Mouse (Mus musculus) MEL (cell line): ENCODE data around the gene Cdh23.

Experiments used
- CTCF ChIP-seq, 3 experiments: IDR thresholded peaks in 2 of 3; conservative IDR thresholded peaks in 1 of 3; 2 replicates each; pipeline ENCODE4 v1.5.1; 2011 to 2012; ENCODE audit warnings: low read length in 3 of 3, low read depth in 2 of 3, mild to moderate bottlenecking in 2 of 3, improper control_type of control experiment in 1 of 3, inconsistent platforms in 1 of 3, mixed read lengths in 1 of 3, moderate library complexity in 1 of 3; ENCODE audit not compliant: control insufficient read depth in 1 of 3, insufficient read depth in 1 of 3, poor library complexity in 1 of 3, severe bottlenecking in 1 of 3
- EP300 ChIP-seq, 2 experiments: IDR thresholded peaks; 2 replicates each; pipeline ENCODE4 v1.6.1; 2011; ENCODE audit warnings: improper control_type of control experiment in 2 of 2, low read length in 2 of 2, low read depth in 1 of 2, mild to moderate bottlenecking in 1 of 2
- MAX ChIP-seq: IDR thresholded peaks from 2 replicates; pipeline ENCODE4 v1.6.1; 2011; ENCODE audit warnings: low read length, improper control_type of control experiment
- MXI1 ChIP-seq: IDR thresholded peaks from 2 replicates; pipeline ENCODE4 v1.6.1; 2011; ENCODE audit warnings: mild to moderate bottlenecking, low read depth, low read length, improper control_type of control experiment
- USF2 ChIP-seq, 2 experiments: IDR thresholded peaks; 2 replicates each; pipeline ENCODE4 v1.6.1; 2011 to 2012; ENCODE audit warnings: improper control_type of control experiment in 2 of 2, low read length in 2 of 2, borderline replicate concordance in 1 of 2, inconsistent platforms in 1 of 2, low read depth in 1 of 2, mild to moderate bottlenecking in 1 of 2; ENCODE audit not compliant: insufficient read depth in 1 of 2

DNA sequence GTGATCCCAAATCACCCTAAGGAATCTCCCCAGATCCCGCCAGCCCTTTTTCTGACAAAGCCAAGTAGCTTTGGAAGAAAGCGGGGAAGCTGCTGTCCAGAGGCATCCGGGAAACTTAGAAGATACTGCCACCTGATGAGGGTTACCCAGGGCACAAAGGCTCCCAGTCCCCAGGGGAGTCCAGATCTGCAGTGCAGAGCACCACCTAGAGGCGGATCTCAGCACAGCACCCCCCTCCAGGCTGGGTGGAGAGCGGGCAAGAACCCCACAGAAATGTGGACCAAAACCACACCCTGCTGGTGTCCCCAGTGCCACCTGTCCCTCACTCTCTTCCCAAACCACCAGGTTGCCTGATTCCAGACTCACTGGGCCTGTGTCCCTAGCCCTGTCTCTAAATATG, 685 bp upstream of the Cdh23 start:
- TF ChIP-seq MXI1 (no peak), MAX (no peak), USF2 (IDR thresholded peaks at IDR 0.05; ENCODE audit: borderline replicate concordance in 1 of 2, insufficient read depth in 1 of 2, low read depth in 1 of 2, low read length in 2 of 2) (no peak), CTCF (IDR thresholded peaks at IDR 0.05 in 2 of 3, conservative IDR thresholded peaks at IDR 0.05 in 1 of 3; ENCODE audit: control insufficient read depth in 1 of 3, insufficient read depth in 1 of 3, low read depth in 2 of 3, low read length in 3 of 3, poor library complexity in 1 of 3, severe bottlenecking in 1 of 3) (peak; percentile 79 to 87 (median 81)), EP300 (IDR thresholded peaks at IDR 0.05; ENCODE audit: low read depth in 1 of 2, low read length in 2 of 2) (no peak)
